Mouse (Mus musculus) urinary bladder, postnatal 4 days (tissue): Measurements from ENCODE around the gene Polr1d.

Experiments used
- DNase-seq, 2 experiments: peaks; one replicate each; pipeline ENCODE4 v3.0.0; 2021 to 2022; ENCODE audit warnings: low spot score in 2 of 2

Gene Polr1d

DNA sequence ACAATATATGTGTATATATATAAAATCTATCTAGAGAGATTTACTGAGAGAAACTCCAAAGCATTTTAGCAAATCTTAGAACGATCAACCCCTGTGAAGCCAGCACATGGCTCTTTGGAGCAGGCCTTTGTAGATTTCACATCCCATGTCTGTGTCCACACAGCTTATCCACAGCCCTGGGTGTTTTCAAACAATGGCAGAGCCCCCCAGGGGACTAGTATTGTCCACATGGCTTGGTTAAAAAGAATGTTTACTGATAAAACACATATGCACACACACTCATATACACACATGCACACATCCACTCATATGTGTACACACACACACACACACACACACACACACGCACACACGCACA lies 58.2 kb downstream of the Polr1d start:
- no peak for DNase-seq

DNA sequence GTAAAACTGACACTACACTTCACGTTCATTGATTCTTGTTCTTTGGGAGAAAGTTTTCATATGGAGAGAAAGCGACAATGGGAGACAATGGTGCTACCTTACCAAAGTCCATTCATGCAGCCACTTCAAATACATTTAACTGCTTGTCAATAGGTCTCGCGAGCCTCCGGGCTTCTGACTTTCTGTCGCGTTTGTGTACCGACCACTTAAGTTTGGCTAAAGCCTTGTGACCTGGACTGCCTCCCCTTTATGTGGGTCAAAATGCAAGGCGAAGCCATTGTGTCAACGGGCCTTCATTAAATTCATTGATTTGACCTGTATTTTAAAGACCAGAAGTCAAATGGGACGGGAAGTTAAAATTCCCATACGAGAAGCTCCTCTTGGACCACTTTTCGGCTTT lies 59.1 kb downstream of the Polr1d start:
- DNase-seq, result no peak

DNA sequence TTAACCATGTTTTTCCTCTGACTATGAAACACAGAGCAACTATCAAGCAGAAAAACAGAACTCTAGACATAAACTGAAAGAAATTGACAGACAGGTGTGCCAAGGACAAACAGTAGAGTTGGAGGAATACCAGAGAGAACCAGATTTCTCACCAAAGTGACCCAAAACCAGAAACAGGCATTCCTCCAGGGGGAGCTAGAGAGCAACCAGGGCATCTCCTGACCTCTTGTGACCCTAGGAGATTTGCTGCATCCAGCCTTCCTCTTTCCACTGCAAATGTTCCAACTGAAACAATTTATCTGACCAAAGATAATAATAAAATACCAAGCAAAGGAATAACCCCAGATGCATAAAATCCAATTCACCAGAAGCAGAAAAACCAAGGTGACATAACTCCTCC lies 70.5 kb downstream of the Polr1d start:
- DNase-seq, result no peak

DNA sequence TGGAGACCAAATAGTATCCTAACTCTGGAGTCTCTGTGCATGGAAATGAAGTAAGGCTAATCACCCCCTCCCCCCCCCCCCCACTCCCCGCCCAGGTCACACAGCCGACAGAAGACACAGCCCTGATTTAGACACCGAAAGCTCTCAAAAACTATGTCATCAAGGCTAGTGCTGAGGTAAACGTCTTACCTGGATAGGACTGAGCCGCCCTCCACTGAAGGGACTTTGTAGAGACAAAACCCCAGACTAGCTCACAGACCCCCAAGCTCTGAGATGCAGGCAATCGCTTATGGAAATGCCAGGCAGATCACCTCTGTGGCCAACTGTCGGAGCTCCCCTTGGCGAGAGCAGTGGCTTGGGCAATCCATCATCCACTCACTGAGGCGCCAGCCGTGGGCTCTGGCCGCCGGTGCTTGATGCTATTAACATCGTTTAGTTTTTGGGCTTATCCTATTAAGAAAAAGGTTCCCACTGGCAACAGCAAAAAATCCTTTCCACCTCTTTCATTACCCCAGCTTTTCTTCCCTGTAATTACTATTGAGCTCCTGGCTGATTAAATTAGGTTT lies 78.0 kb downstream of the Polr1d start:
- no peak for DNase-seq

DNA sequence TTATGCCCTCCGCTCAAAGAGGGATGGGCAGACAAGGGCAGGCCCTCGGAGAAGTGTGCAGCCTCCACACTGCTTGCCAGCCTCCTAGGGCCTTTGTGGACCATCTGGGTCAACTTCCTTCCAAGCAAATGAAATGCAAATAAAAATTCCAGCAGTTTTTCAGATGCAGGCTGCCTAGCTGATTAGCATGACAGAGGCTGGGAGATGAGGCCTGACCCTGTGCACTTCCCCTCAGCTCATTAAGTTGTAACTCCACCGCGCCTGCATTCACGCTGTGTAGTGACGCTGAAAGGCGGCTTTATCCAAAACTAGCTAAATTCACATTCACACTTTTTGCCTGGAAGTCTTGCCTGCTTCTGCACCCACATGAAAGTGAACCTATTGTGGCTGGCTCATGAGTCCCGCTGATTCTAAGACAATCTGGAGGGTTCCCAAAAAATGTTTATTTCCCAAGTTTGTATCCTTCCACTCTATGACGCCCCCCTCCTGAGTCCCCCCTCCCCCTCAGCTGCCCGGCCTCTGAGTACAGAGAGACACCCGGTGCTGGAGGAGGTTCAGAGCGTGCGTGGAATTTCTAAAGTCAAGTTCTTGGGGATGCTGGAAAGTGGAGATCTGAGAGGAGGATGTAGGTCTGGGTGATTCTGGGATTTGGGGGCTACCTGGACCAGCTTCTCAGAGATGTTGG lies 78.7 kb downstream of the Polr1d start:
- no peak for DNase-seq

DNA sequence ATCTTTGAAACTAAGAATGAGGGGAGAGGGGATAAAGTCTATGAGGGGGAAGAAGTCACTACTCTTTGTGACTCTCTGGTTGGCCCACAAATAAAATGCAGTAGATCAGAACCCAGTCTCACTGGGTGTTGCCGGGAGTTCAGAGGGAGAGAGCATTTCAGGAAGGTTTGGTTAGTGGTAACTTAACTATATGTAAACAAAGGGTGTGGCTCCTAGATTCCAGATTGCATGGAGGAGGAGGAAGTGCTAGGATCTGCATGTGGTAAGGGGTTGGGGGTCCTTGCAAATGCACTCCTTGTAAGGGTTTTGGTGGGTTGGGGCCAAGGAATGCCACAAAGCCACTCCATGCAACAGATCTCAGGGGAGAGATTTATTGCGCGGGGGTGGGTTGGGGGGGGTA lies 79.5 kb downstream of the Polr1d start:
- no peak for DNase-seq

DNA sequence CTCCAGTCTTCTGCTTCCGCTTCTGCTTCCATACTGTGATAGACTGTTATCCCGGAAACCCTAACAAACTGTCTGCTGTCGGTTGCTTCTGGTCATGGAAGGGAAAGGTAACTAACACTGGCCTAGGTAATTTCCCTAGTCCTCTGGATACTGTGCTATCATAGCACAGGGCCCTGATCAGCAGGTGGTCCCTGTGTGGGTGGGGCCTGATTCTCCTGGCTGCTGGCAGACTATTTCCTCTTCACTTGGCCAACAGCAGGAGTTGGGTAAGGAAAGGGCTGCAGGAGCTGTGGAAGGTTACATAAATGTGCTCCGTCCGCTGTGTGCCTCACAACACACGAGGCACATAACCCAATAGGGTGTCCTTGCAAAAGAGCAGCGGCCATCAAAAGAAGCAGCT lies 80.6 kb downstream of the Polr1d start:
- no peak for DNase-seq

DNA sequence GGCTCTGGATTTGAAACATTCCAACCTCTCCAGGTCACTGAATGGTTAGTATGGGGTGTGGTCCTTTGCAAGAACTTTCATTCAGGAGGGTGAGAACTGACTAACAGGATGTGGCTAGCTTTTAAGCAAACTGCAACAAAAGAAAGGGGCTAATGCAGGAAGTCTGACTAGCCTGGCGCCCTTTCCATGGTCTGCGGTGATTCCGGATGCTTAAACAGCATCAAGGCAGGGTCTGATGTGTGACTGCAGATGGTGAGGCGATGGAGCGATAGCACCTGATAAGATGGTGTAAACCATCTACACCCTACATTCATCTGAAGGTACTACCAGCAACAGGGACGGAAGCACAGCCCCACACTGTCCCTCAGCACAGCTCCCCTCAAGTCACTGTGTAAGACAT lies 82.5 kb downstream of the Polr1d start:
- no peak for DNase-seq

DNA sequence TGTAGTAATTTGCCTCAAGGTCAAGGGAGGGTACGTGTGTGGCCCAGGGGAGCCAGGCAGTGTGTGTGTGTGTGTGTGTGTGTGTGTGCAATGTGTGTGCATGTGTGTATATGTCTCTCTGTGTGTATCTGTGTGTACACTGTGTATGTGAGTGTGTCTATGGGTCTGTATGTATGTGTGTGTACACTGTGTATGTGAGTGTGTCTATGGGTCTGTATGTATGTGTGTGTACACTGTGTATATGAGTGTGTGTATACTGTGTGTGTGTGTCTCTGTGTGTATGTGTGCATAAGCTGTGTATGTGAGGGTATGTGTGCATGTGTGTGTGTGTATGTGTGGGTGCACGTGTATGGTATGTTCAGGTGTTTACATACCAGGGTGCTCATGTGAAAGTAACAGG lies 82.9 kb downstream of the Polr1d start:
- no peak for DNase-seq
